Mouse (Mus musculus) cerebellum, adult 11 months (tissue): ENCODE data around the gene Gm364.
A peak's percentile ranks its signal among the peaks of the same experiment; 100 is the strongest.

Source experiments
- DNase-seq: peaks from one replicate; pipeline ENCODE4 v3.0.0; 2022

The Gm364 gene

DNA sequence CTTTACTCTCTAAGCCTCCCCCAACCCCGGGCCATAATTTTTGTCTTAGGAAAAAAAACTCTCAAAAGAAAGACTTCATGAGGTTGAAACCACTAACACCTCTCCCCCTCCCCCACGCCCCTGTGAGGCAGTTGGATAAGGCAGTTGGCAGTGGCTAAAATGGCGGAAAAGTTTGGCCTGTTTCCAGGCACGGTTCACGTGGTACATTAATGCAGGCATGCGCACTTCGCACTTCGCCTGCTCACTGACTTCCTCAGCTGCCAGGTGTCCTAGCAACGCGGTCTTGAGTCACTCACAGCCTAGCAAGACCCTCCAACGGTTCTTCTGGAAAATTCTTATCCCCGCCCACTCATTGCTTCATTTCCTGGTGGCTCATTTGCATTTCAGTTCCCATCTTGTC, at the start of gene Gm364:
TSS of gene Gm364 (plus strand) at position 386 of the 400 bp plus-strand sequence.
- DNase-seq, result no peak

DNA sequence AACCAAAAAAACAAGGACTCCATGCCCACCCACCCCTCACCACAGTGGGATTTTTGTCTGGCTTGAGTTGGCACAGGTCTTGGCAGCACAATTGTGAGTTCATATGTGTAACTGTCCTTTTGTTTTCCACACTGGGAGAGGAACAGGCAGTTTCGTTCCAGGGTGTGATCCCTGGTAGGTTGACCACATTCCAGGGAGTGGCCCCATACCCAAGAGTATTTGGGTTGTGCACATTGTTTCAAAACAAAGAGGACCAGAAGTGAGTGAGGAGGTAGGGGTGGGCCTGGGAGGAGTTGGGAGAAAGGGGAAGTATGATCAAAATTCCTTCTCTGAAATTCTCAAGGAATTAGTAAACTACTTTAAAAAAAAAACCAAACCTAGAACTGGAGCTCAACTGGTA, 49.6 kb upstream of the Gm364 start:
- DNase-seq, result no peak

DNA sequence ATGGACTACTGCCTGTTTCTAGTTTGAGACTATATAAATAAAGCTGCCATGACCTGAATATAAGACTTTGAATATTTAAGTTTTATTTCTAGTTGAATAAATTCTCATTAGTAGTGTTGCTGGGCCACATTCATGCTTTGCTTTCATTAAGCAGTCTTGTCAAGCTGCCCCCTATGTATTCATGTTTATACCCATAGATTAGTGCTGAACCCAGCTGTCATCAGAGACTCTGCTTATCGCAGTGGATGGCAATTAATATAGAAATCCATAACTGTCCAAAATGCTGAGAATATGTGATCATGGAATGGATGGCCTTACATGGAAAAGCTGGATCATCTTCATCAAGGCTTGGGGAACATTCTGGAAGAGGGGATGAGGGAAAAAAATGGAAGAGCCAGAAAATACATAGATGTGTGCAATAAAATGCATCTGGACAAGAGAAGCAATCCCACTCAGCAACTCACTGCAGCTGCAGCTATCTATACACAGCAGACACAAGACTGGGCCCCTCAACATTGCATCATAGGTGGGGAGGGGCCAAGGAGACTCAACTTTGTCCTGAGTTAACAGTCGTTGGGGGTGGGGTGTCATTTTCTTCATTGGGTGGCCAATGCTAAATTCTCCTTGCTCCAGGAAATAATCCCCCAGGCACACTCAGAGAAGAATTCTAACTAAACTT, 43.9 kb upstream of the Gm364 start:
- no peak for DNase-seq

DNA sequence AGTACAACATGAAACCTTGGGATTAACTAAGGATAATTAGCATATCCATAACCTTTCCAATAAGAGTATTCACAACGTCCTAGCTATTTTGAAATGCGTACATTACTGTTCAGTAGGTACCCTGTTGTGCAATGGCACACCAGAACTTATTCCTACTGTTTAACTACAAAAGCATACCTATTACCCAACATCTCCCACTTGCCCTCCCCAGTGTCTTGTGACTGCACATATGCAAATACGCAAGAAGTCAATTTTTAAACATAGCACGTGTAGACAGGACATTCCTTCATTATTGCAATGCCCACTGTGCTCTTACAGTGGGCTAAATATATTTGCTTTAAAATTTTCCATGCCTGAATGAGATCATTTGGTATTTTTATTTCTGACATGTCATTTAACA, 36.0 kb upstream of the Gm364 start:
- DNase-seq, result no peak

DNA sequence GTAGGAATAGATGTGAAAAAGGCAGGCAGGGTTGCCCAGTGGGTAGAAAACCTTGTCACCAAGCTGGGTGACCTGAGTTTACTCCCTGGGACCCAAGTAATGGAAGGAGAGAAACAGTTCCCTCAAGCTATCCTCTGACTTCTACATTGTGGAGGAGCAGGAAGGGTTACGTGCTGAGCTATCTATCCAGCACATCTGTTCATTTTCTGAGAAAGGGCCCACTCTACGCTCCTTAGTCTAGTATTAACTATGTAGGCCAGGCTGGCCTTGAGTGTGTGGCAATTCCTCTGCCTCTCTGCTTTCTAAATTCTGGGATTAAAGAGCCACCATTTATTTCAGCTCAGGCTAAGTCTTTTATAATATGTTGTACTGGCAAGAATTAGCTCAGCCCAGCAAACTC, 35.4 kb upstream of the Gm364 start:
- no peak for DNase-seq

DNA sequence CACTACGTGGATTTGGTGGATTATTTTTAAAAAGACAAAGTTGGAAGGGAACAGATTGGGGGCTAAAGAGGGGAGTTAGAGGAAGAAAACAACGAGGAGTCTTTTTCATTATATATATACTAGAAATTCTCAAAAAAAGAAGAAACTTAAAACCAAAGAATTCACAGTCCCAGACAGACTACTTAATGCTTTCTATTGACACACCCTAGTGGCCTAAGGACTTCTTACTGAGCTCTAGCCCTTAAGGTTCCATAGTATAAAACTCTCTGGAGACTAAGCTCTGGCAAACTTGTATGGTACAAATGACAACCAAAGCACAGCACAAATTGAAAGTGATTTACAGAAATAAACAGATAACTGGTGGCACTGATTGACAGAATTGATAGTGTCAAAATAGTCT, 34.9 kb upstream of the Gm364 start:
- DNase-seq, result no peak

DNA sequence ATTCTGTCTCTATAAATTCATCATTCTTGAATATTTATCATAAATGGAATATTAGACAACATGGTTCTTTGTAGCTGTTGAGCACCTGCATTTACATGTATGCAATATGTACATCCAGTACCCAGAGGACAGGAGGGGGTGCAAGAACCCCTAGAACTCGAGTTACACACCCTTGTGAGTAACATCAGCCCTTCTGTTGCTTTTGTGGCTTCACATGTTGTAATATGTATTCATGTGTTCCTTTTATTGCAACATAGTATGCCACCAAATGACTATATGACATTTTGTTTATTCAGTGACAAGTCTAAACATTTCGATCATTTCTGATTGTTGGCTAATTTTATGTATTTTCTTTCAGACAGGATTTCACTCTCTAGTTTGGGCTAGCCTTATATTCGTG, 31.9 kb upstream of the Gm364 start:
- DNase-seq, result no peak

DNA sequence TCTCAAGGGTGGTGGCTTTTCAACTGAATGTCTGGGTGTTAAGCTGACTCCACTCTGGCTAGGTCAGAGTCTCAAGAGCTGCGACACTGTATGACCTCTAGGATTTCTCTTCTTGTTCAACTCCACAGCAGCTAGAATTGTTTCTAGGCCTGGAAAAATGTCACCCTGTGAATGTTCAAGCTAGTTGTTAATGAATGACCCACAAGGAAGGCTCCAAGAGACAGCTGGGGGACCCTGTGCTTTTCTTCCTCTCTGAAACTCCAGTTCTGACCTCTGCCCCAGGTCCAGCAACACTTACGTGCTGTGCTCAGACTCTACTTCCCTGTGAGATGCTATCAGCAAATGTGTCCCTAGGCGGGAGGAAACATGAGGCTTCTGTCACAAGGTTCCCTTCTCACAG, 30.4 kb upstream of the Gm364 start:
- DNase-seq, result no peak

DNA sequence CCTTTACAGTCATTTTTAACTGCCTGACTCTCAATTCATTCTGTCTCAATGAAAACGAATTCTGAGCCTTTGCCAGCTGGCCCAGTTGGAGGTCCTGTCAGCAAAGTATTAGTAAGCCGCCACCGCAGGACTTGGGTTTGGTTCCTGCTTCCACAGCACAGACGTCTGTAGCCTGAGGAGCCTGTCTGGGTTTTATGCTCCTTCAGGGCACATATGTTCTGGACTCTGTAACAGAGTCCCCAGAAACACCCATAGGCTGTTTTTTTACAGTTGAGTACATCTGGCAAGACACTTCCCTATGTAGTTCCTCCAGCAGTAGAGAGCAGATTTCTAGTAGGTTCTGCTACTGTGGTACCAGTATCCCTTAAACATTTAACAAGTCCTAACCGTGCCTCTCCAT, 28.0 kb upstream of the Gm364 start:
- no peak for DNase-seq

DNA sequence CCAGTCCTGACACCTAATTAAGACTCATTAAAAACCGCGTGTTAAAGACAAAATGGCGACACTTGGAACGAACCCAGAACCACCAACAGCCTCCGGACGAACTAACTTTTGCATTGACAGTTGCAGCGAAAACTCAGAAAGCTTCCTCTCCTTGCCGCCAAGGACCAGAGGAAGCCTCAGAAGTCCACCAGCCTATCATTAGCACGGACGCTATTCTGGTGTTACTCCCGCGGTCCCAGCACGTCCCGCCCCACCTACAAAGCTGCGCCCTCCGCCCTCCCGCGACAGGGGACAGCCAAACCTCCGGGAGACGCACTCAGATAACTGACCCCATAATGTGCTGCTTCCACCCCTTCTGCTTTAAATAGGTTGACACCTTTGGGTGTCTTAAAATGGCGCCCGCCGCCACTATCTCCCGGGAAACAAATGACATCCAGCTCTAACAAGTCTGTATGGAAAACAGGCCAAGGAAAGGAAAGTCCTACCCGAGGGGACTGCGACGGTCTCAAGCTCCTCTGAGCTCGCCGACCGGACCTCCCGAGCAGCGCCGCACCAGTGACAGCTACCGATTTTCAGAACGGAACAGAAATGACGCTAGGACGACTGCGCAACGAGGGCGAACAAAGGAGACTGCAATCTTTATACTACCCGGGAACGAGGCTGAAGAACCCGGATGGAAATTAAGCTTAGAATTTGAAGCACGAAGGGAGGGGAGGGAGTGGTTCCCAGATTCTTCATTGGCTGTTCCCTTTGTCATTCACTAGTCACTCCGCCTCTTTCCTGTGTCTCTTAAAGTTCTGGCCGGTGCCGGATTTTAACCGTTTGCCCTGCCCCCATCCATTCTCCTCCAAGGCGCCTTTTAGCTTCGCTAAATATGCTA, 16.3 kb upstream of the Gm364 start, which contains the start of gene Rbmx:
TSS of gene Rbmx (minus strand) at position 670 of the 880 bp plus-strand sequence.
- peak; percentile 79 for DNase-seq

DNA sequence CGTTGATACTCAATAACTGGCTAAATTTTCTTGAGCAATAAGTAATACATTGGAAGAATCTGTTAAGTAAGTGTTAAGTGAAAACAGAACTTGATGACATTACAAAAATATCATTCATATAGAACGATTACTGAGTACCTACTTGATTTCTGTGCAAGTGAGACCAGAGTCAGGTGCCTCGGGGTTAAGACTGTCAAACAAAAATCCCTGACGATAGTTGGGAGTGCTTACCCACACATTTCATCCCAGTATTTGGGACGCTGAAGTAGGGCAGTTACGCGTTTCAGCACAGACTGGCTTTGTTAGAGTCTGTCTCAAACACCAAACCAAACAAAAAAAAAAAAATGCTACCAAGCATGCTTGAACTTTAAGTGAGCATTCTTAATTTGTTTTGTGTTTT, 15.5 kb upstream of the Gm364 start:
- no peak for DNase-seq

DNA sequence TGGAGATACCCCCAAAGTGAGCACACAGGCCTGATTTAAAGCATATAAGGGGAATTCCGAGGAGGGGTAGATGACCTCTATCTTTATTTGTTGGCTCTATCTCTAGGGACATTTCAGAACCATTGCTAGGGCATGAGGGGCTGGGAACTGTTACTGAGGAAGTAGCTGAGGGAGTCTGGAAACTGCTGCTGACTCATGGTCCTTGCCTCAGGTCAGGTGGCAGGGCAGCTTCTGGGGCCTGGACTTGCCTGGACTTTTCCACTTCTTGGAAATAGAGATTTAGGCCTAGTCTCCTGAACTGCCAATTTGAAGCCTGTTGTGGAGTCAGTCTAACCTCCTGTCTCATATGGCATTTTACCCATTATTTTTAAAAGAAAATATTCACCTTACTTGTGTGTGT, 7.6 kb upstream of the Gm364 start:
- DNase-seq, result no peak

DNA sequence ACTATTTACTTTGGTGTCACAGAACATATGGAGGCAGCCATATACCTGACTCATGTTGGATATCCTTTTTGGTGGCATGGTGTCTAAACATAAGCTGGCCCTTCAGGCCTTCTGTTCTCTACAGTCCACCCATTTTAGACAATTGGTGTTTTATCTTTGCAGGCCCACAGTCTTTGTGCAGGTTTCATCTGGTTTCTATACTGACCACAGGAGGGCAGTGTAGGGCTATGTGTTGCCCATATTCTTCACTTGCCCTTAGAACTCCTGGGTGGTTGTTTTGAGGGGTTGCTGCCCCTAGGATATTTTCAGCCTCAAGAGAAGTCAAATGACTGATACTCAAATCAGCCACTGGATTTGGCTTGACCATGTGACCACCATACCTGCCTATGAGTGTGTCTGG, 5.3 kb upstream of the Gm364 start:
- no peak for DNase-seq

DNA sequence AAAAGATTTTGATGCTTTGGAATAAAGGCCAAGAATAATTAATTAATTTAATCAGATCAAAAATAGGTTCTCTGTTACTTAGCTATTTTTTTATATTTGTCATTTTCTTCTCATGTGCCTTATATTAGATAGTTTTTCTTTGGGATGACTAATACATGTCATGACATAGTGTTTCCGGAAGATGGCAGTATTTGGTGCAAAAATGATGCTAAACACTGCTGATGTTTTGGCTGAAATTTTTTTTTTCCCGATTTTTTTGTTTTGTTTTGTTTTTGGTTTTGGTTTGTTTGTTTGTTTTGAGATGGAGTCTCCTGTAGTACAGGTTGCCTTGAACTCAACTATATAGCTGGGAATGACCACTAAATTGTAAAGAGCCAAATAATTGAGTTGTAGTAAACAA, 22.7 kb downstream of the Gm364 start:
- no peak for DNase-seq

DNA sequence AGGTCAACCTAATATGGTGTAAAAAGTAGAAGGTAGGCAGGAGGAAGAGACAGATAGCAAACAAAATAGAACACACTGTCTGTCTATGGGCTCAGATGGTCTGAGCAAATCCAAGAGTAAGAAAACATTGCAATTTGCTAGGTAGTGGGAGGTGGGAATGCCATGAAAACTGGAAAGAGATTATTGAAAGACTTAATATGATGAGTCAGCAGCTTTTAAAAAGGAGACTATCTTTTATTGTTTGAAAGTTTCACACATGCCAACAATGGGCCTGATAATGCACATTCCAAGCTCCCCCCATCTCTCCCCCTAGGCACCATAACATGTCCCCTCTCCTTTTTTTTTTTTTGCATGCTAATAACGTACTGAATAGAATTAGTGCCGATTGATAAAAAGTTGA, 24.9 kb downstream of the Gm364 start:
- DNase-seq, result no peak

DNA sequence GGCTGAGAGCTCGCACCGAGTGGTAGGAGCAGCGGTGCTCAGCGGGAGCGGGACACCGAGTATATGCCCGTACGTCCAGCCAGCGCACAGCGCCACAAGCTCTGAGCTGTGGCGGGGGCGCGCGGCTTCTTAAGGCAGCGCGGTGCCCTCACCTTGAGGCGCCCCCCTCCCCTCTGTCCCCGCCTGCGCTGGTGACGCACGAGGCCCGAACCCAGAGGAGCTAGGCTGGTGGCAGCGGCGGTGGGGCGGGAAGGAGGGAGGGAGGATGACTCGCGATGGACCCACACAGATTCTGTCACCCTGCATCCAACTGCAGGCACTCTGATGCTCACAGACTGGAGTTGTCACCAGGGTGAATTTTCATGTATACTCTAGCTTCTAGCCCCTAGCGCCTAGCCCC, 94.7 kb downstream of the Gm364 start, which contains the start of gene Gpr101:
TSS of gene Gpr101 (minus strand) at position 124 of the 400 bp plus-strand sequence.
- no peak for DNase-seq

DNA sequence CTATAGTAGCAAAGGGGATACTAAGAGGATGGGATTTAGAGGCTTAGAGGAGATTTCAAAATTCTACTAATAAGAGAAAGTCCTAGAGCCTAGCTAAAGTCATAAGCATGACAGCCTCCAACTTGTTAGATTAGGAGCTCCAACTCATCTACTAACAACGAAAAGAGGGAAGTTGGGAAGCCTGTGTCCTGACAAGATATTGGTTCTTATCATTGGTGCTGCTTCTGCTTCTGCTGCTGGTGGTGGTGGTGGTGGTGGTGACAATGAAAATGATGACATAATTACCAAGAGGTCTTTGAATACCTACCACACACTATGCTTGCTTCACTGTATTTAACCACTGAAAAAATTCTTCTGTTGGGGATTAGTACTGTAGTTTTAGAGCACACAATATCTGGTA, 97.3 kb downstream of the Gm364 start:
- no peak for DNase-seq

DNA sequence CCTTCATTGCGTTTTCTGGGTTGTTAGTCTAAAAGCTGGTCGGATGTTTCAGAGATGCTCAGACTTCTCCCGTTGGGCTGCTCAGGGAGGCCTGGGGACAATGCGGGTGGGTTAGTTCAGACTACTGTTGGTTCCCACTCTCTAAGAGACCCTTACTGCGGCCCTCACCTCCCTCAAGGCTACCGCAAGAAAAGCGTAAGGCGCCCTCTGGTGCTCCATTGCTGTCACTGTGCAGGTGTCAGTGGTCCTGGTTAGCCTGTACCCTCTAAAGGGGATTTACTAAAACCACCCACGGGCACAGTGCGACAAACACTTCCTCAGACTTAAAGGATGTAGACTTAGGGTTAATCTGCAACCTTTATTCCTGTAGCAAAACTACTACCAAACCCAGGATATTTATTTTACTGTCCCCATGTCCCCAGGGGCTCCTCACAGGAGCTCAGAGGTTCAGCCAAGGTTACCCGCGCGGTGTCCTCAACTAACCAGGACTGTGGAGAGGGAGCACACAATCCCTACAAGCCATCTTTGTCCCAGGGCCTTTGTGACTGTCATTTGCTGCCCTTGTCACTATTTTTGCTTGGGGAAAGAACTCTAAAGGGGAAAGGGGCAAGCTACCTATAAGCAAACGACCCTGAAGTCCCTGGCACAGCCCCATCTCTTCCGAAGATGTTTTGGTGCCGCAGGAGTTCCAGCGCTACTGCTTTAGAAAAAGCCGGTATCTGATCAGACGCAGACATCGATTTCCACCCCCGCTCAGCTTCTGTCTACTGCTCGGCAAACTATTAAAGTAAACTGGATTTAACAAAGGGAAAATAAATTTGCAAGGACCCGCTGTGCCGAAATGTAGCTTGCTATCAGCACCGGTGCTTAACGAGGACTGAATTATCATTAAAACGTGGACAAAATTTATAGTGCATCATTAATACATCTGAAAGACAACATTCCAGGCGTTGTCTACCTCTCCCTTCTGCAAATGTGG, 112.5 kb downstream of the Gm364 start:
- DNase-seq, result no peak
